Comparison of ENCODE assay signal across 29 mouse cellular contexts in genomic region chr6:122545948-122546347, GRCm38 (mm10). TPM values are rescaled to one million over a fixed set of nuclear protein-coding genes. Genes with fewer than 3 reads are reported as not detected.
DNase-seq lines count a peak whose midpoint lies in the region; ATAC-seq lines count a peak whose summit lies in the region.
"Had no signal": no experiment of that assay in that cellular context is flagged by ENCODE, and none has a peak within 500 bp of the region (broad histone marks: within the 10 kb centered on the region; RNA-seq: fewer than 3 reads in every experiment).

No protein-coding gene starts in this region.

- no peaks in the 10 kb centered on the region for H3K27me3 ChIP-seq in midbrain, embryonic 11.5 days (ENCODE audit: control insufficient read depth, insufficient read depth, low read length)
- H3K27me3 ChIP-seq in midbrain, embryonic 14.5 days (ENCODE audit: control insufficient read depth, insufficient read depth, low read length): no peaks in the 10 kb centered on the region
- no peaks in the 10 kb centered on the region for H3K27me3 ChIP-seq in limb, embryonic 13.5 days
- H3K27me3 ChIP-seq in forebrain, embryonic 14.5 days (replicated peaks; ENCODE audit: control insufficient read depth, insufficient read depth, low read length): no peaks in the 10 kb centered on the region
- H3K27me3 ChIP-seq: embryonic facial prominence, embryonic 12.5 days; hindbrain, embryonic 12.5 days; intestine, embryonic 15.5 days; midbrain, embryonic 12.5 days had no signal

- H3K4me2 ChIP-seq in midbrain, embryonic 11.5 days: no peak overlapping the region
- H3K4me2 ChIP-seq in midbrain, embryonic 14.5 days (ENCODE audit: low read length): no peak overlapping the region
- H3K4me2 ChIP-seq in limb, embryonic 13.5 days (replicated peaks): peak overlapping the region; percentile 41
- H3K4me2 ChIP-seq in forebrain, embryonic 14.5 days (ENCODE audit: low read length): no peak overlapping the region
- H3K4me2 ChIP-seq: embryonic facial prominence, embryonic 12.5 days; heart, embryonic 11.5 days; hindbrain, embryonic 12.5 days; intestine, embryonic 15.5 days; midbrain, embryonic 12.5 days had no signal

- no peaks in the 10 kb centered on the region for H3K4me1 ChIP-seq in midbrain, embryonic 11.5 days (ENCODE audit: control insufficient read depth, insufficient read depth, low read length)
- H3K4me1 ChIP-seq in midbrain, embryonic 14.5 days (ENCODE audit: control insufficient read depth, insufficient read depth, low read length): no peaks in the 10 kb centered on the region
- peaks cover 22% of the 10 kb centered on the region for H3K4me1 ChIP-seq in limb, embryonic 13.5 days
- H3K4me1 ChIP-seq in forebrain, embryonic 14.5 days (ENCODE audit: control insufficient read depth, insufficient read depth, low read length): no peaks in the 10 kb centered on the region
- H3K4me1 ChIP-seq: embryonic facial prominence, embryonic 12.5 days; hindbrain, embryonic 12.5 days; intestine, embryonic 15.5 days; midbrain, embryonic 12.5 days had no signal

- no peak for ATAC-seq in midbrain, embryonic 11.5 days (ENCODE audit: low FRiP score)
- ATAC-seq in midbrain, embryonic 14.5 days (ENCODE audit: low FRiP score, low TSS enrichment): no peak
- ATAC-seq in limb, embryonic 13.5 days (ENCODE audit: low FRiP score, low read depth): peak; percentile 75
- no peak for ATAC-seq in forebrain, embryonic 14.5 days
- ATAC-seq: forebrain, postnatal 0 days; hindbrain, postnatal 0 days; intestine, embryonic 15.5 days had no signal

- 85% methylated on average over 10 of the region's 10 CpGs for WGBS in midbrain, embryonic 11.5 days
- 87% methylated on average over 10 of the region's 10 CpGs for WGBS in midbrain, embryonic 14.5 days
- 35% methylated on average over 10 of the region's 10 CpGs for WGBS in limb, embryonic 13.5 days
- WGBS in forebrain, embryonic 14.5 days: 86% methylated on average over 10 of the region's 10 CpGs

- no peaks in the 10 kb centered on the region for H3K9me3 ChIP-seq in midbrain, embryonic 11.5 days (ENCODE audit: control insufficient read depth, low read length)
- H3K9me3 ChIP-seq in midbrain, embryonic 14.5 days (ENCODE audit: control insufficient read depth, low read length): no peaks in the 10 kb centered on the region
- H3K9me3 ChIP-seq in limb, embryonic 13.5 days: no peaks in the 10 kb centered on the region
- H3K9me3 ChIP-seq in forebrain, embryonic 14.5 days (replicated peaks; ENCODE audit: control insufficient read depth, low read length): no peaks in the 10 kb centered on the region
- H3K9me3 ChIP-seq: embryonic facial prominence, embryonic 12.5 days; hindbrain, embryonic 12.5 days; intestine, embryonic 15.5 days; midbrain, embryonic 12.5 days had no signal

- DNase-seq in midbrain, embryonic 11.5 days (ENCODE audit: low spot score, missing footprints): peak; percentile 12
- DNase-seq in midbrain, embryonic 14.5 days: no peak
- peak; percentile 74 for DNase-seq in NIH3T3 (ENCODE audit: low read depth)
- DNase-seq in cerebellum, adult 9-11 months: no peak
- DNase-seq in cerebellum, postnatal 36 days: no peak
- no peak for DNase-seq in forebrain, embryonic 14.5 days (ENCODE audit: low spot score)
- DNase-seq: adrenal gland, postnatal 36 days; cerebellum, adult 8-10 months; embryo, embryonic 11 days; forebrain, postnatal 0 days; gastrocnemius, postnatal 36 days; heart, postnatal 36 days; kidney, postnatal 36 days; lung, adult 2 months had no signal

- H3K4me3 ChIP-seq in midbrain, embryonic 11.5 days (ENCODE audit: low read depth, low read length): no peak overlapping the region
- no peak overlapping the region for H3K4me3 ChIP-seq in midbrain, embryonic 14.5 days (replicated peaks; ENCODE audit: low read depth, low read length)
- no peak overlapping the region for H3K4me3 ChIP-seq in limb, embryonic 13.5 days
- H3K4me3 ChIP-seq in forebrain, embryonic 14.5 days (ENCODE audit: low read depth, low read length): no peak overlapping the region
- H3K4me3 ChIP-seq: embryonic facial prominence, embryonic 12.5 days; hindbrain, embryonic 12.5 days; intestine, embryonic 15.5 days; midbrain, embryonic 12.5 days had no signal

- H3K27ac ChIP-seq in midbrain, embryonic 11.5 days (ENCODE audit: low read depth, low read length): no peak overlapping the region
- H3K27ac ChIP-seq in midbrain, embryonic 14.5 days (replicated peaks; ENCODE audit: low read depth, low read length): no peak overlapping the region
- peak overlapping the region; percentile 75 for H3K27ac ChIP-seq in limb, embryonic 13.5 days
- no peak overlapping the region for H3K27ac ChIP-seq in forebrain, embryonic 14.5 days (ENCODE audit: low read depth, low read length)
- H3K27ac ChIP-seq: embryonic facial prominence, embryonic 12.5 days; hindbrain, embryonic 12.5 days; hindbrain, postnatal 0 days; intestine, embryonic 15.5 days; liver, embryonic 14.5 days; midbrain, embryonic 12.5 days had no signal

- no peaks in the 10 kb centered on the region for H3K36me3 ChIP-seq in midbrain, embryonic 11.5 days (ENCODE audit: control insufficient read depth, insufficient read depth, low read length)
- H3K36me3 ChIP-seq in midbrain, embryonic 14.5 days (ENCODE audit: control insufficient read depth, insufficient read depth, low read length): no peaks in the 10 kb centered on the region
- H3K36me3 ChIP-seq in limb, embryonic 13.5 days: no peaks in the 10 kb centered on the region
- H3K36me3 ChIP-seq in forebrain, embryonic 14.5 days (ENCODE audit: control insufficient read depth, insufficient read depth, low read length): no peaks in the 10 kb centered on the region
- H3K36me3 ChIP-seq: embryonic facial prominence, embryonic 12.5 days; hindbrain, embryonic 12.5 days; intestine, embryonic 15.5 days; midbrain, embryonic 12.5 days had no signal

- H3K9ac ChIP-seq in midbrain, embryonic 11.5 days (ENCODE audit: low read length): no peak overlapping the region
- H3K9ac ChIP-seq in midbrain, embryonic 14.5 days (replicated peaks; ENCODE audit: low read length): no peak overlapping the region
- H3K9ac ChIP-seq in limb, embryonic 13.5 days: no peak overlapping the region
- no peak overlapping the region for H3K9ac ChIP-seq in forebrain, embryonic 14.5 days (ENCODE audit: low read length)
- H3K9ac ChIP-seq: embryonic facial prominence, embryonic 12.5 days; forebrain, postnatal 0 days; hindbrain, embryonic 12.5 days; intestine, embryonic 15.5 days; liver, embryonic 14.5 days; midbrain, embryonic 12.5 days had no signal

RNA-seq across cellular contexts. Expression of gene Aicda, which starts 7.7 kb away (rescaled TPM):
- polyA plus RNA-seq in midbrain, embryonic 11.5 days (2014; fragmentation: Nextera tagmentation; extraction: Ambion mirVana): not detected in 2 replicates
- 0.81 and 0.95 TPM in 2 replicates for polyA plus RNA-seq in midbrain, embryonic 14.5 days (2014; fragmentation: Nextera tagmentation; extraction: Ambion mirVana)
- 0.32 and 0.43 TPM in 2 replicates for polyA plus RNA-seq in limb, embryonic 13.5 days (2015; fragmentation: Nextera tagmentation; extraction: Ambion mirVana)
- 0.43 and 0.52 TPM in 2 replicates for polyA plus RNA-seq in forebrain, embryonic 14.5 days (2014; fragmentation: Nextera tagmentation; extraction: Ambion mirVana)
- polyA plus RNA-seq: embryonic facial prominence, embryonic 12.5 days; forebrain, embryonic 11.5 days; heart, embryonic 16.5 days; intestine, embryonic 15.5 days; kidney, adult 2 months; kidney, embryonic 16.5 days; liver, embryonic 14.5 days; lung, adult 2 months; midbrain, embryonic 12.5 days; stomach, embryonic 14.5 days; testis, adult 2 months; urinary bladder, adult 2 months had no signal

RNA-seq across cellular contexts. Expression of gene Mfap5, which starts 40.3 kb away (rescaled TPM):
- polyA plus RNA-seq in midbrain, embryonic 11.5 days (2014; fragmentation: Nextera tagmentation; extraction: Ambion mirVana): 0.75 and 0.77 TPM in 2 replicates
- 1.0 and 1.6 TPM in 2 replicates for polyA plus RNA-seq in midbrain, embryonic 14.5 days (2014; fragmentation: Nextera tagmentation; extraction: Ambion mirVana)
- polyA plus RNA-seq in limb, embryonic 13.5 days (2015; fragmentation: Nextera tagmentation; extraction: Ambion mirVana): 6.6 and 6.8 TPM in 2 replicates
- 1.1 and 1.8 TPM in 2 replicates for polyA plus RNA-seq in forebrain, embryonic 14.5 days (2014; fragmentation: Nextera tagmentation; extraction: Ambion mirVana)

RNA-seq across cellular contexts. Expression of gene Rimklb, which starts 47.4 kb away (rescaled TPM):
- polyA plus RNA-seq in midbrain, embryonic 11.5 days (2014; fragmentation: Nextera tagmentation; extraction: Ambion mirVana): 67.4 and 70.1 TPM in 2 replicates
- polyA plus RNA-seq in midbrain, embryonic 14.5 days (2014; fragmentation: Nextera tagmentation; extraction: Ambion mirVana): 109 and 133 TPM in 2 replicates
- polyA plus RNA-seq in limb, embryonic 13.5 days (2015; fragmentation: Nextera tagmentation; extraction: Ambion mirVana): 36.1 and 38.8 TPM in 2 replicates
- polyA plus RNA-seq in forebrain, embryonic 14.5 days (2014; fragmentation: Nextera tagmentation; extraction: Ambion mirVana): 105 and 108 TPM in 2 replicates

RNA-seq across cellular contexts. Expression of gene Apobec1, which starts 56.3 kb away (rescaled TPM):
- polyA plus RNA-seq in midbrain, embryonic 11.5 days (2014; fragmentation: Nextera tagmentation; extraction: Ambion mirVana): 2.0 and 2.5 TPM in 2 replicates
- 0.31 and 1.6 TPM in 2 replicates for polyA plus RNA-seq in midbrain, embryonic 14.5 days (2014; fragmentation: Nextera tagmentation; extraction: Ambion mirVana)
- polyA plus RNA-seq in limb, embryonic 13.5 days (2015; fragmentation: Nextera tagmentation; extraction: Ambion mirVana): 2.4 and 3.7 TPM in 2 replicates
- polyA plus RNA-seq in forebrain, embryonic 14.5 days (2014; fragmentation: Nextera tagmentation; extraction: Ambion mirVana): 3.7 and 4.3 TPM in 2 replicates

Comparison
In these comparisons a context has a peak if more than half of its experiments do, and no peak if none do; other contexts are left out.
1. DNase-seq: peak in midbrain, embryonic 11.5 days (single experiment) and NIH3T3 (single experiment); none in midbrain, embryonic 14.5 days (single experiment), cerebellum, adult 9-11 months (single experiment), cerebellum, postnatal 36 days (0 of 2) and forebrain, embryonic 14.5 days (single experiment).